Mouse (Mus musculus) testis, adult 2 months (tissue): ENCODE measurements around the gene Pgam5.

Source experiments
- CTCF ChIP-seq: fragments of 200-500 bp; IDR thresholded peaks from 2 replicates; pipeline ENCODE4 v1.5.1; 2012; ENCODE audit warnings: low read depth, mild to moderate bottlenecking, inconsistent platforms, low read length, moderate library complexity; ENCODE audit not compliant: control insufficient read depth, insufficient read depth, insufficient replicate concordance
- POLR2A ChIP-seq: fragments of 200-500 bp; IDR thresholded peaks from 2 replicates; pipeline ENCODE4 v1.6.1; 2012; ENCODE audit warnings: low read depth, mild to moderate bottlenecking, inconsistent platforms, low read length, moderate library complexity; ENCODE audit not compliant: control insufficient read depth

DNA sequence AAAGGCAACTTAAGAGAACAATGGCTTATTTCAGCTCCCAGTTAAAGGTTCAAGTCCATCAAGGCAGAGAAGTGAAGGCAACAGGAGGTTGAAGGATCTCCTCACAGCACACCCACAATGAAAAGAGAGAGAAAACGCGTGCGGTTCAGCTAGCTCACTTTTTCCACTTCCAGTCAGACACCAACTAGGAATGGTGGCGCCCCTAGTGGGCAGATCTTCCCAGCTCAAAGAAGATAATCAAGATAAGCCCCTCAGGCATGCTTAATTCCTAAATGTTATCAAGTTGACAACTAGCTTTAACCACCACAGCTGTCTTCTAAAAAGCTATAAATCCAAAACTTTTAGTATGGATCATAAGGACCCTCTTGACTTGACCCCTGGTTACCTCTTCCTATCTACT is 14.8 kb upstream of the Pgam5 start:
- TF ChIP-seq CTCF (no peak; the same call in 1 of the 2 replicates), POLR2A (no peak)
